Mouse (Mus musculus) testis, adult 2 months (tissue): ENCODE measurements around the gene Ctnnb1. TPM values are rescaled to one million over a fixed set of nuclear protein-coding genes. Genes with fewer than 3 reads are reported as not detected.

Experiments
- H3K27ac ChIP-seq: fragments of 200-500 bp; 2 replicates; pipeline ENCODE4 v1.5.1; 2012; ENCODE audit warnings: low read depth, low read length; ENCODE audit not compliant: control insufficient read depth, insufficient read depth
- H3K27me3 ChIP-seq: fragments of 200-500 bp; 2 replicates; pipeline ENCODE4 v1.6.1; 2012; ENCODE audit warnings: mild to moderate bottlenecking, low read length, moderate library complexity; ENCODE audit not compliant: control insufficient read depth, insufficient read depth
- H3K36me3 ChIP-seq: fragments of 200-500 bp; 2 replicates; pipeline ENCODE4 v1.6.1; 2012; ENCODE audit warnings: mild to moderate bottlenecking, low read length; ENCODE audit not compliant: control insufficient read depth, insufficient read depth
- H3K4me1 ChIP-seq: fragments of 200-500 bp; 2 replicates; pipeline ENCODE4 v1.6.1; 2012; ENCODE audit warnings: low read length; ENCODE audit not compliant: control insufficient read depth, insufficient read depth
- H3K4me3 ChIP-seq: fragments of 200-500 bp; 2 replicates; pipeline ENCODE4 v1.5.1; 2012; ENCODE audit warnings: low read depth, mild to moderate bottlenecking, low read length, moderate library complexity, mixed read lengths; ENCODE audit not compliant: control insufficient read depth
- CTCF ChIP-seq: fragments of 200-500 bp; IDR thresholded peaks from 2 replicates; pipeline ENCODE4 v1.5.1; 2012; ENCODE audit warnings: low read depth, mild to moderate bottlenecking, inconsistent platforms, low read length, moderate library complexity; ENCODE audit not compliant: control insufficient read depth, insufficient read depth, insufficient replicate concordance
- POLR2A ChIP-seq: fragments of 200-500 bp; IDR thresholded peaks from 2 replicates; pipeline ENCODE4 v1.6.1; 2012; ENCODE audit warnings: low read depth, mild to moderate bottlenecking, inconsistent platforms, low read length, moderate library complexity; ENCODE audit not compliant: control insufficient read depth
- polyA plus RNA-seq: library from polyadenylated mRNA; depleted of rRNA; stranded (reverse); fragments of >200 nt; gene quantifications from 2 replicates; pipeline ENCODE4 v1.2.3, GENCODE M21; 2012

Gene Ctnnb1
- polyA plus RNA-seq, 1 experiment, result 41.4 TPM

- Histone ChIP-seq H3K4me3 (no peak overlapping the region), H3K27me3 (no peaks in the 10 kb centered on the region), H3K27ac (no peak overlapping the region), H3K36me3 (no peaks in the 10 kb centered on the region; the same call in 1 of the 2 replicates), H3K4me1 (no peaks in the 10 kb centered on the region)
- TF ChIP-seq CTCF (no peak), POLR2A (no peak)
Observed at GRCm38 (mm10) chr9:120948832-120949231, 19.8 kb downstream of the Ctnnb1 start.

DNA sequence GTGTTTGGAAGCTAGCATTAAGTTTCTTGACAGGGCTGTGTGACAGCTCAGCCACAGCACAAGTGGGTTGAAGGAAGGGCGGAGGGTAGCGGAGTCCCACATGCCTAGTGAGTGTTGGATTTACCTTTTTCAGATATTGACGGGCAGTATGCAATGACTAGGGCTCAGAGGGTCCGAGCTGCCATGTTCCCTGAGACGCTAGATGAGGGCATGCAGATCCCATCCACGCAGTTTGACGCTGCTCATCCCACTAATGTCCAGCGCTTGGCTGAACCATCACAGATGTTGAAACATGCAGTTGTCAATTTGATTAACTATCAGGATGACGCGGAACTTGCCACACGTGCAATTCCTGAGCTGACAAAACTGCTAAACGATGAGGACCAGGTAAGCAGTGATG, 21.7 kb downstream of the Ctnnb1 start:
- H3K36me3 ChIP-seq, result no peaks in the 10 kb centered on the region; the same call in 1 of the 2 replicates
- H3K27me3 ChIP-seq, result no peaks in the 10 kb centered on the region
- no peak overlapping the region for H3K4me3 ChIP-seq
- no peak overlapping the region for H3K27ac ChIP-seq
- TF ChIP-seq POLR2A (no peak), CTCF (no peak)
- H3K4me1 ChIP-seq, result no peaks in the 10 kb centered on the region

- H3K36me3 ChIP-seq, result no peaks in the 10 kb centered on the region; the same call in 1 of the 2 replicates
- no peak overlapping the region for H3K4me3 ChIP-seq
- H3K27ac ChIP-seq, result no peak overlapping the region
- TF ChIP-seq POLR2A, result no peak
- no peak for TF ChIP-seq CTCF
- H3K27me3 ChIP-seq, result no peaks in the 10 kb centered on the region
- H3K4me1 ChIP-seq, result no peaks in the 10 kb centered on the region
Observed at GRCm38 (mm10) chr9:120951947-120952346, 22.9 kb downstream of the Ctnnb1 start.

DNA sequence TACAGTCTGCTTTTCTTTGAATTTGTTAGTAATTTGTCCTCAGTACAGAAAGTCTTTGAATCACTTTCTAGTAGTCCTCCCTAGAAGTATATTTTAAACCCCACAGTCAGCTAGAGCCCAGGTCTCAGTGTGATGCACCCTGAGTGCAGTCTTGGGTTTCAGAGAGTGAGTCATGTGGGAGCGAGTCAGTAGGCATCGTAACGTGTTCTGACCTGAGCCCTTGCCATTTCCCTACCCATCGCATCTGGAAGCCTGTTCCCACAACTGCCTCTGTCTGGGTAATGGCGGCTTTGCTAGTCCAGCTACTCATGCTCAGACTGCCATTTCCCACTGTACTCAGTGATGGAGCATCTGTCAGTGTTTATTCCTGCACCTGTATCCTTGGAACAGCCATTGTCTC, 29.0 kb downstream of the Ctnnb1 start:
- Histone ChIP-seq H3K4me1 (peaks cover 2% of the 10 kb centered on the region; the same call in 1 of the 2 replicates), H3K4me3 (no peak overlapping the region), H3K36me3 (no peaks in the 10 kb centered on the region; the same call in 1 of the 2 replicates), H3K27ac (no peak overlapping the region), H3K27me3 (no peaks in the 10 kb centered on the region)
- no peak for TF ChIP-seq CTCF

DNA sequence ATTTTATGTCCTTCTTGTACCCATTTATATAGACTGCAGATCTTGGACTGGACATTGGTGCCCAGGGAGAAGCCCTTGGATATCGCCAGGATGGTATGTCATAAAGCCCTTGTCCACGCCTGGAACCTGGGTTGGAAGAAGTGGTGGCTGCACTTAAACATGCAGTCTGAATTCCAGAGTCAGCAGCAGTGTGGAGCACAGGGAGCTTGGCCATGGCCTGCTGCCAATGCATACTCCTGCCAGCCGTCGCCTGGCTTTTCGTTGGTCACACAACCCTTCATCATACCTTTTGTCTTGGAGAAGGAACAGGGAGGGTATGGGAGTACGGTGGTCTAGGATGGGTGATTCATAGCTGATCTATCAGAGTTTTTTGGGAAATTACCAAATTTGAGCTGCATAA, 29.5 kb downstream of the Ctnnb1 start:
- Histone ChIP-seq H3K4me3 (no peak overlapping the region), H3K27me3 (no peaks in the 10 kb centered on the region), H3K4me1 (peaks cover 2% of the 10 kb centered on the region; the same call in 1 of the 2 replicates), H3K27ac (no peak overlapping the region), H3K36me3 (no peaks in the 10 kb centered on the region; the same call in 1 of the 2 replicates)
- TF ChIP-seq CTCF (no peak), POLR2A (no peak)

GRCm38 (mm10) chr9:120959225-120959624, 30.2 kb downstream of the Ctnnb1 start:
- Histone ChIP-seq H3K4me1 (peaks cover 2% of the 10 kb centered on the region; the same call in 1 of the 2 replicates), H3K27me3 (no peaks in the 10 kb centered on the region), H3K36me3 (no peaks in the 10 kb centered on the region; the same call in 1 of the 2 replicates), H3K4me3 (no peak overlapping the region), H3K27ac (no peak overlapping the region)
- TF ChIP-seq POLR2A (no peak), CTCF (no peak)

GRCm38 (mm10) chr9:120960611-120961010, 31.6 kb downstream of the Ctnnb1 start:
- no peaks in the 10 kb centered on the region; the same call in 1 of the 2 replicates for H3K36me3 ChIP-seq
- no peak overlapping the region for H3K27ac ChIP-seq
- TF ChIP-seq POLR2A (no peak), CTCF (no peak)
- H3K4me1 ChIP-seq, result peaks cover 2% of the 10 kb centered on the region; the same call in 1 of the 2 replicates
- H3K4me3 ChIP-seq, result no peak overlapping the region
- no peaks in the 10 kb centered on the region for H3K27me3 ChIP-seq
